Mouse (Mus musculus) small intestine, adult 2 months (tissue): ENCODE data around the gene Plscr2. TPM values are rescaled to one million over a fixed set of nuclear protein-coding genes. Genes with fewer than 3 reads are reported as not detected.

Experiments used
- H3K27ac ChIP-seq: fragments of 200-500 bp; 2 replicates; pipeline ENCODE4 v1.5.1; 2012; ENCODE audit warnings: low read depth, low read length, control low read depth, inconsistent platforms; ENCODE audit not compliant: insufficient read depth
- H3K27me3 ChIP-seq: fragments of 200-500 bp; 2 replicates; pipeline ENCODE4 v1.6.1; 2012; ENCODE audit warnings: mild to moderate bottlenecking, moderate library complexity, low read length, inconsistent platforms; ENCODE audit not compliant: control insufficient read depth, insufficient read depth
- H3K36me3 ChIP-seq: fragments of 200-500 bp; 2 replicates; pipeline ENCODE4 v1.6.1; 2012; ENCODE audit warnings: mild to moderate bottlenecking, low read length, control low read depth, inconsistent platforms; ENCODE audit not compliant: control insufficient read depth, insufficient read depth
- H3K4me1 ChIP-seq: fragments of 200-500 bp; 2 replicates; pipeline ENCODE4 v1.6.1; 2012; ENCODE audit warnings: low read length, inconsistent platforms, mixed read lengths; ENCODE audit not compliant: control insufficient read depth, insufficient read depth, insufficient read length
- H3K4me3 ChIP-seq: fragments of 200-500 bp; 2 replicates; pipeline ENCODE4 v1.5.1; 2012; ENCODE audit warnings: low read depth, mild to moderate bottlenecking, control low read depth, inconsistent platforms, low read length, moderate library complexity
- CTCF ChIP-seq: fragments of 200-500 bp; IDR thresholded peaks from 2 replicates; pipeline ENCODE4 v1.5.1; 2012; ENCODE audit warnings: low read depth, mild to moderate bottlenecking, control low read depth, inconsistent platforms, low read length, moderate library complexity, mixed read lengths; ENCODE audit not compliant: insufficient replicate concordance, insufficient read length; ENCODE audit errors: extremely low read depth
- POLR2A ChIP-seq: fragments of 200-500 bp; IDR thresholded peaks from 2 replicates; pipeline ENCODE4 v1.6.1; 2012; ENCODE audit warnings: low read depth, mild to moderate bottlenecking, control low read depth, inconsistent platforms, low read length, moderate library complexity
- WGBS: fragments of 180-500 bp; shearing (Covaris S2); methylation state at CpG from one replicate; pipeline ENCODE4 v1.1.7; 2018; 5-methylcytosine and 5-hydroxymethylcytosine counted together
- polyA plus RNA-seq: library from polyadenylated mRNA; depleted of rRNA; stranded (reverse); fragments of >200 nt; gene quantifications from 2 replicates; pipeline ENCODE4 v1.2.3, GENCODE M21; 2012

Plscr2 gene
- polyA plus RNA-seq, 1 experiment: 0.80 TPM

- TF ChIP-seq POLR2A (no peak), CTCF (no peak)
- H3K27ac ChIP-seq: no peak overlapping the region
- WGBS: 87% methylated on average over 7 of the region's 7 CpGs
- no peak overlapping the region for H3K4me3 ChIP-seq
- H3K4me1 ChIP-seq: peaks cover 2% of the 10 kb centered on the region; the same call in 1 of the 2 replicates
- no peaks in the 10 kb centered on the region for H3K27me3 ChIP-seq
- no peaks in the 10 kb centered on the region for H3K36me3 ChIP-seq
Observed at GRCm38 (mm10) chr9:92248773-92249446, 26.5 kb upstream of the Plscr2 start.

- 47% methylated on average over 7 of the region's 7 CpGs for WGBS
- Histone ChIP-seq H3K36me3 (no peaks in the 10 kb centered on the region), H3K27me3 (no peaks in the 10 kb centered on the region), H3K27ac (peak within 1 kb of the TSS; percentile 100), H3K4me3 (peak within 1 kb of the TSS; percentile 99), H3K4me1 (peaks cover 2% of the 10 kb centered on the region; the same call in 1 of the 2 replicates)
- TF ChIP-seq POLR2A (no peak), CTCF (no peak)
Observed at GRCm38 (mm10) chr9:92249447-92249852, 26.0 kb upstream of the Plscr2 start, which contains the start of gene Plscr1. Plscr1 (plus strand) TSS chr9:92249750.

GRCm38 (mm10) chr9:92249987-92250772 is 25.2 kb upstream of the Plscr2 start:
- under 1% methylated on average over 40 of the region's 40 CpGs for WGBS
- TF ChIP-seq CTCF: no peak
- TF ChIP-seq POLR2A: peak; percentile 92
- peak overlapping the region; percentile 100 for H3K27ac ChIP-seq

GRCm38 (mm10) chr9:92252718-92253117 is 22.7 kb upstream of the Plscr2 start:
- Histone ChIP-seq H3K27me3 (no peaks in the 10 kb centered on the region), H3K4me3 (no peak overlapping the region), H3K27ac (no peak overlapping the region), H3K36me3 (no peaks in the 10 kb centered on the region), H3K4me1 (peaks cover 2% of the 10 kb centered on the region; the same call in 1 of the 2 replicates)
- WGBS: 75% methylated on average over 5 of the region's 5 CpGs
- TF ChIP-seq CTCF: no peak
- TF ChIP-seq POLR2A: no peak

More at GRCm38 (mm10) chr9:92249987-92250772, 25.2 kb upstream of the Plscr2 start:
- Histone ChIP-seq H3K27me3 (no peaks in the 10 kb centered on the region), H3K36me3 (no peaks in the 10 kb centered on the region), H3K4me1 (peaks cover 2% of the 10 kb centered on the region; the same call in 1 of the 2 replicates), H3K4me3 (peak overlapping the region; percentile 99)

- Histone ChIP-seq H3K4me1 (peaks cover 2% of the 10 kb centered on the region; the same call in 1 of the 2 replicates), H3K36me3 (no peaks in the 10 kb centered on the region), H3K4me3 (no peak overlapping the region), H3K27ac (no peak overlapping the region), H3K27me3 (no peaks in the 10 kb centered on the region)
- TF ChIP-seq CTCF (no peak), POLR2A (no peak)
- 84% methylated on average over 10 of the region's 10 CpGs for WGBS
Observed at GRCm38 (mm10) chr9:92253585-92254321, 21.6 kb upstream of the Plscr2 start.

- TF ChIP-seq CTCF (no peak), POLR2A (no peak)
- Histone ChIP-seq H3K36me3 (peaks cover 35% of the 10 kb centered on the region), H3K4me3 (no peak overlapping the region), H3K27me3 (no peaks in the 10 kb centered on the region), H3K27ac (no peak overlapping the region), H3K4me1 (peaks cover 3% of the 10 kb centered on the region; the same call in 1 of the 2 replicates)
- WGBS: 52% methylated on average over 7 of the region's 7 CpGs
Observed at GRCm38 (mm10) chr9:92260481-92261159, 14.8 kb upstream of the Plscr2 start.
